Mouse (Mus musculus) right cerebral cortex, postnatal 25 days (tissue): ENCODE measurements around the gene Mxi1.

Experiments used
- DNase-seq: peaks from one replicate; pipeline ENCODE4 v3.0.0; 2022

The Mxi1 gene

DNA sequence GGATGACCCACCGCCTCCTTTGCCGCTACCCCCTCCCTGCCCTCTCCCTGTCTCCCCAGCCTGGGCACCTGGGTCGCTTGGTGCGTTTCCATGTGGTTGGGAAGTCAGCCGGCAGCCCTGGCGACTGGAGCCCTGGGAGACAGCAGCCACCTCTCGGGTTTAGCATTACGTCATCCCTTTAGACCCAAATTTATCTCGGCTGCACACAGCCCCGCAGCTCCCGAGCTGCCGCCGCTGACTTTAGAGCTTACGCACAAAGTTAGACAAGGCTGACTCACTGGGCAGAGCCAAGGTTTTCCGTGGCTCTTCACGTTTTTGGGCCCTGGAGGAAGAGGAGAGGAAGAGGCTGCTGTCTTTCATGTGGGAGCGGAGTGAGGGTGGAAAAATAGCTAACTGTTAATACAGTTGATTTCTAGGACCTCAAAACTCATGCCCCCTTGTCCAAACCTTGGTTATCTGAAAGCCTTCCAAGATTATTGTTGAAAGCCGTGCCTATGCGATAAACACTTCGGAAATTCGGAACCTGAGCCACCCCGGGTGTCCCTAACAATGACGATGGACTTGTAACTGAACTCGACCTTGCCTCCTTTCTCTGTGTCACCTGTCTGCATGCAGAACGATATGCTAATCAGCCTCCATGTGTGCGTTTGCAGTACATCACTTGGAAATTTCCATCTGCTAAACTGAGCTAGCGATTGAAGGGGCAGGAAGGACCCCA lies 15.4 kb downstream of the Mxi1 start:
- peak; percentile 83 for DNase-seq

DNA sequence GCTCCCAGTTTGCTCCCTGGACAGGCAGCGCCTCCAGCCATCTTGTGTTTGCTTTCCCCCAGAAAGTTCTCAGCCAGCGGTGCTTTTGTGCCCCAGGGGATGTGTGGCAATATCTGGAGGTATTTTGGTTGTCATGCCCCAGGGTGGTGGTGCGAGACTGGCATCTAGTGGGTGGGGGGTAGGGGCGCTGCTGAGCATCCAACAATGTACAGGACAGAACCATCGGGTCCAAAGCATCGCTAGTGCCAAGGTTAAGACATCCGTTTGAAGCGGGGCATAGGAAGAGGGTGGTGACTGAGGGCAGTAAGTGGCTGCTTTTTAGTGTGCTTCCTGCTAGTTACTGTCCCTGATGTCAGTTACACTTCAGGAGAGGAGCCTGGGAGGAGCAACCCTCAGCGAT lies 17.8 kb downstream of the Mxi1 start:
- no peak for DNase-seq

DNA sequence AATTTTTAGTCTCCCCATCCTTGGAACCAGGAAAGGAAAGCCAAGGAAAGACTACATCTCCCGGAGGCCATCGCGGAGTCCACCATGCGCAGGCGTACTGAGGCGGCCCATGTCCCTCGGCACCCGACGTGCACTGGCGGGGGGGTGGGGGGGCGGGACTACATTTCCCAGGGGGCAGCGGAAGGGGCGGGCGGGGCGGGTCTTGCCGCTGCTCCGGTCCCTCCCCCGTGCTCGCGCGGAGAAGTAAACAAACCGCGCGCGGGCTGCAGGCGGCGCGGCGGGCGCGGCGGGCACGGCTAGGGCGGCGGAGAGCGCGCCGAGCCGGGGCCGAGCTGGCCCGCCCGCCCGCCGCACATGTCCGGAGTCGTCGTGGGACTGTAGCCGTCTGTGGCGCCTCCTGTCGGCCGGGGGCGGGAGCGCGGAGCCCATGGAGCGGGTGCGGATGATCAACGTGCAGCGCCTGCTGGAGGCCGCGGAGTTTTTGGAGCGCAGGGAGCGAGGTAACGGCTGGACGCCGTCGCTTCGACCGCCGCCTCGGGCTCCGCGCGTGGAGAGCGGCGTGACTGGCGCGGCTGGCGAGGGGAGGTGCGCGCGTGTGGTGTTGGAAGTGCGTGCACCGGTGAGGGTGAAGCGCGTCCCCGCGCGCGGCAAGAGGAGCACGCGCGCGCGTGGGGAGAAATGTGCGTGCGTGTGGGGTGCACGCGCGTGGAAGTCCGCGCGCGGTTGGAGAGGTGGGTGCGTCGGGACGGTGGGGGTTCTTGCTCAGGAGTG lies 19.1 kb downstream of the Mxi1 start:
- DNase-seq: peak; percentile 88

DNA sequence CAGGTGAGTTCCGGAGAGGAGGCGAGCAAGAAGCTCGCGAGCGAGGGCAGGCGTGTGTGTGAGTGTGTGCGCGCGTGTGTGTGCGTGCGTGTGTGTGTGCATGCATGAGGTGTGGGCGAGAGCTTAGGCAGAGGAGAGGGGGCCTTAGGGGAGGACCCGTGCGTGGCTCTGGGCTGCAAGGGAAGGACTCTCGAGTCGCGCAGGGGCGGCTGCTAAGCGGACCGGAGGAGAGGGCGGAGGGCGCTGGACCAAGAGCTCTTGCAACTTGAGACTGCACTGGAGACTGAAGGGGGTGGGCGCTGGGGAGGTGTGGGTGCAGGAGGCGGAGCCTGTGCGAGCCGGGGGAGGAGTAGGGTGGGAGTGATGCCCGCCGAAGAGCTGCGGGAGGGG lies 19.7 kb downstream of the Mxi1 start:
- DNase-seq: peak; percentile 71

DNA sequence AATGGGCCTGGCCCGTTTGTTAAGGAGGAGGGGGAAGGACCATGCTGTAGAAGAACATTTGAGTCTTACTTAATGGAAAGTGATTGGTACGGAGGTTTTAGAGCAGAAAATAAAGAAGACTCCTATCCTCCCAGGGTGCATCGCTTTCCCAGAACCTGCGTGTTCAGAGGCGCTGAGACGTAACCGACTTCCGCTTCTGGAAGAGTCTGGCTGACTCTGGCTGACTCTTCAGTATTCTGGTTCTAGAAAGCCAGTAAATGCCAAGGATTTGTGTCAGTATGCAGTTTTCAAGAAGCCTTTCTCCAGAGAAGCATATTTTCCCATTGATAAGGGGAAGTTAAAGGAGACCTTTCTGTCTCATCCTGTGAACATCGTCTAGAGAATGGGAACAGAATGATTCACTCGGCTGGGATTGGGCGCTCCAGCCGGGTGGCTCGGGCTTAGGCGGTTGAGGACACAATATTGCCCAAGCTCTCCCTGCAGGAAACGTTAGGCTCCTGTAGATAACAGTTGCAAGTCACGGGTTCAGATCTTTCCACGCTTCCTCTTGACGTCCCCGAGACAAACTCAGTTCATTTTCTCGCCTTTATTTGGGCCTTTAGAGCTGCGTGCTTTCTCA lies 21.7 kb downstream of the Mxi1 start:
- no peak for DNase-seq

DNA sequence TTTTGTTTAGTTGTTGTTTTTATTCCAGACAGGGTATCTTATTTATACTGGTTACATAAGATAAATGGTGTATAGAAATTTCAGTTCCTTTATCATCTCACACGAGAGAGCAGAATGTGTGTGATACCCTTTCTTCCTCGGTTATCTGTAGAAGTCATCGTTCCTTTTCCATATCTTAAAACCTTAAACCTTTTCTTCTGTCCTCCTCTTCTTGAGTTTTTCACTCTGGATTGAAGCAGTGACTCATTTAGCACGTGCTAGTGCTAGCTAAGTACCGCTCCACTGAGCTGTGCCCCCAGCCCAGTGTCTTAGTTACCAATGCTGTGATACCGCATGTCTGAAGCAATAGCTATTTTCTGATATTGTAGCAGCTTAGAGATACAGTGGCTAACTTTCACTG lies 23.4 kb downstream of the Mxi1 start:
- no peak for DNase-seq

DNA sequence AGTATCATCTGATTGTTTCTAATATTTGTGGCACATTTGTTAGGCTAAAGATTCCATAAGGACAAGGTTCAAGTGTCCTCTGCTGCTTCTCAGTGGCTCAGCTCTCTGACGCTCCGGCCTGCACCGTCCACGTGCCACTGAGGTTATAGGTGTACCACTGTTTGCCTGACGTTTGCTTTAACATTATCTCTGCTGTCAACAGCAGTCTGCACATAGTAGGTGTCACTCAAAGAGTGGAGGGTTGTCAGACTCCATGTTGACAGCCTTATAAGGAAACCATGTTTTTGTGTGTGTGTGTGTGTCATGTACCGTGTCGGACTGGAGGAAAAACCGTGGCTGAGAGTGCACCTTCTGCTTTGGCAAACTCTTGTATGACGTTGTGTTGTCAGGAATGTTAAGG lies 24.9 kb downstream of the Mxi1 start:
- no peak for DNase-seq

DNA sequence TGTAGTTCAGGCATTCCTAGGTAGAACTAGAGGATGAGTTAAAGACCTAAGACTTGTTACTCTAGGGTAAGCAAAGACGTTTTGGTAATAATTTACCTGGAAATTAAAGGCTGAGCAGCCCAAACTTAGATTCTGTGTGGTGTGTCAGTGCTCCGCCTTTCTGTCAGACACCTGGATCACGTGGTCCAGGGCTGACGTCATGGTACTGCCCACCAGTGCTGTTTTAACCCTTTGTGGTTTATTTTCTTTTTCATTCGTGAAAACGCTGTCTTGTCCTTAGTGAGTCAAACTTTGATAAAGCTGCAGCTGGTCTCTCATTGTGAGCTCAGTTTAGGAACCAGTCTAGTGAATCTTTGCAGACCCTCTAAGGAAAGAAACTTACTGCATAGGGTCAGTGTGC lies 30.1 kb downstream of the Mxi1 start:
- no peak for DNase-seq

DNA sequence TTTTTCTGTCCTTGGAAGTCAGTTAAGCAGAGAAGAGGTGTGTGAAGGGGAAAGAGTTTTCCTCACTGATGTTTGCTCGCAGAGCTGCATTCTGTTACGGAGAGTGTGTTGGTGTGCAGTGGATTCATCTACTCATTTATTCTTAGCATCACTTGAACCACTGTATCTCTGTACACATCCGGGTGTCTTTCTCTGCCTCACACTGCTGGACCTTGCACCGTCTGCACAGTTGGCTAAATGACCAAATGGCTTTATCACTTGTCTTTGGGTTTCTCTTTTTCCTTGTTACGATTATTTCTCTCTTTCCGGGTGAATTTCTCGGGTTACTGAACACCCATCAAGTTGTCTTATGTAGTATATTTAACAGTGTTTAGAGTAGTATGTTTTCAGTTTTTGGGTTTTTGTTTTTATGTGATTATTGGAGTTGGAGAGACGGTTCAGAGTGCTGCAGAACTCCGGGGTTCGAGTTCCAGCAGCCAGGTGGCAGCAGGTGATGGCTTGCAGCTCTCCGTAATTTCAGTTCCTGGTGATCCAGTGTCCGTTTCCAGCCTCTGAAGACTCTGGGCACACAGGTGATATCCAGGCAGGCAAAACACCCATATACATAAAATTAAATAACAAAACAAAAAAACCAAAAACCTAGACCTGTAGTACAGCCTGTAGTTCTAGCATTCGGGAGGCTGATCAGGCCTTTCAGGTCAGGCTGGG lies 33.0 kb downstream of the Mxi1 start:
- DNase-seq: no peak

DNA sequence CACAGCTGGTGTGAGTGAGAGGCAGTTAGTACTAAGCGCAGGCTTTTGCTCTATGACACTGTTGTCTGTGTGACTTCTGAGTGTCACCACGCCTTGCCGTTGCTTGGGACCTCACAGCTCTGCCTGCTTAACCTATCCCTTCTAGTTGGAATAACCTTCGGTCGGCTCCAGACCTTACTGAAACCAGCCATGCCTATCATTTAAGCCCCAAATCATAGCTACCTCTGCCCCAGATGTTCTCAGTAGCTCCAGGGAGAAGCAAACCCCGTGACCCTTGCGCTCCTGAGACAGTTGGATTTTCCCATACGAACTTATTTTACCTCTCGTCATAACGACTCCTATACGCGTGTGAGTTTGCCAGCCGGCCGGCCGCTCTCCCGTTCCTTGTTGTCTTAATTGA lies 33.7 kb downstream of the Mxi1 start:
- DNase-seq: no peak

DNA sequence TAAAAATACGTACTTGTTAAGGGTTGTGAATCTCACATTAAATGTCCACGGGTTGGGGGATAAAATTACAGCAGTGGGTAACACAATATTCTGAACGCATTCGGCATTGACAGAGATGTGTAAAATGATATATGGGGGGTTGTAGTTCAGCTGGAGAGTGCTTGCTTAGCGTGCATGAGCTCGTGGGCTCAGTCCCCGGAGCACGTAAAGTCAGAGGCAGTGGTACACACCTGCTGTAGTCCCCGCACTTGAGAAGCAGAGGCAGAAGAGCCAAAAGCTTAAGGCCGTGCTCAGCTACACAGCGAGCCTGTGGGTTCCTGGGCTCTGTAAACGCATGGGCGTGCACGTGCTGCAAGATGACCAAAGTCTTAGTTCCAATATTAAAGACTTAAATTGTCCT lies 35.4 kb downstream of the Mxi1 start:
- DNase-seq: no peak

DNA sequence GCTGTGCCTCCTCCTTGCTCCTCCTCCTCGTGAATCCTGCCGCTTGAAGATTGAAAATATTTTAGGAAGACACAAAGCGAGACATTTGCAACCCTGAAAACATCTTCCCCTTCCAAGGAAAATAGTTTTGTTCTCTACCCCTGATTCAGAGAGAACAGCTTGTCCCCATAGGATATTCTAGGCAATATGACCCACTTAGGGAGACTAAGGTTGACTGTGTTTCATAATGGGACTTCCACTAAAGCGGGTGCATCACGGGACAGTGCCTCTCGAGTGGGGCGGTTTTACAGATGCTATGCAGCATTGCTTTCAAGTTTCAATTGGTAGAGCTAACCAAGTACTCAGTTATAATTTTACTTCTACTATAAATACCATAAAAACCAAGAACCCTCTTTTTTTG lies 43.5 kb downstream of the Mxi1 start:
- no peak for DNase-seq

DNA sequence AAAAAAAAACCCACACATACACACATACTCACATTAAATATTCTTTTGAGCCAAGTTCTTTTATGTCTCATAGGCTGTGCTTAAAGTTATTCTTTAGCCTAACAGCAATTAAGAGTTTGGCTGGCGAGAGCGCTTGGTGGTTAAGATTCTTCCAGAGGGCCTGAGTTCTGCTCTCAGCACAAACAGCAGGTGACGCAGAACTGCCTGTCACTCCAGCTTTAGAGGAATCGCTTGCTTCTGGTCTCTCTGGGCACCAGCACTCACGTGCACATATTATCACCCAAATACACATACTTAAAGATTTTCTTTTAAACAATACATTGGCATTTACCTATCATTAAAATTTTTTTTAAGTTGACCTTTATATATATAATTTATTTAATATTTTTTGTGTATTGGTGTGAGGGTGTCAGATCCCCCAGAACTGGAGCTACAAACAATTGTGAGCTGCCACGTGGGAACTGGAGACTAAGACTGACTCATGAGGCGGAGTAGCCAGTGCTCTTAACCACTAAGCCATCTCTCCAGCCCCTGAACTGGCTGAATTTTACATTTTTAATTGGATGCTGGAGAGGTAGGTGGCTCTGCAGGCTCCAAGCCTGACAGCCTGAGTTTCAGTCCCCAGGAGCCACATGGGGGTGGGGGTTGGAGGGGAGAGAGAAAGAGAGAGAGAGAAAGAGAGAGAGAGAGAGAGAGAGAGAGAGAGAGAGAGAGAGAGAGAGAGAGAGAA lies 44.1 kb downstream of the Mxi1 start:
- DNase-seq: no peak

DNA sequence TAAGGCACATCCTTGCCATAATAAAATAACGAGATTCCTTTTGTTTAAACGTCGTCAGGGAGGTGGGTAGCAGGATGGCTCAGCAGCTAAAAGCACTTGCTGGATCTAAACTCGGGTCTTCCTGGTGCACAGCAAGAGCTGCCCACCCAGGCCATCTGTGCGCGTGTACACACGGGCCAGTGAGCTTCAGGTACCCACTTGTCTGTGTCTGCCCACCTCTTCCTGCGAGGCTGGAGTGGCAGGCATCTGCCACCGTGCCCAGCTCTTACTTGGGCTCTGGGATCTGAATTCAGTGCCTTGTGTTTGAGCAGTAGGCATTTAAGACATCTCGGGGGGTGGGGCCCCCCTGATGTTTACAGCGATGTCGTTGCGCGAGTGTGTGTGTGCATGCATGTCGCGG lies 44.7 kb downstream of the Mxi1 start:
- DNase-seq: peak; percentile 43

DNA sequence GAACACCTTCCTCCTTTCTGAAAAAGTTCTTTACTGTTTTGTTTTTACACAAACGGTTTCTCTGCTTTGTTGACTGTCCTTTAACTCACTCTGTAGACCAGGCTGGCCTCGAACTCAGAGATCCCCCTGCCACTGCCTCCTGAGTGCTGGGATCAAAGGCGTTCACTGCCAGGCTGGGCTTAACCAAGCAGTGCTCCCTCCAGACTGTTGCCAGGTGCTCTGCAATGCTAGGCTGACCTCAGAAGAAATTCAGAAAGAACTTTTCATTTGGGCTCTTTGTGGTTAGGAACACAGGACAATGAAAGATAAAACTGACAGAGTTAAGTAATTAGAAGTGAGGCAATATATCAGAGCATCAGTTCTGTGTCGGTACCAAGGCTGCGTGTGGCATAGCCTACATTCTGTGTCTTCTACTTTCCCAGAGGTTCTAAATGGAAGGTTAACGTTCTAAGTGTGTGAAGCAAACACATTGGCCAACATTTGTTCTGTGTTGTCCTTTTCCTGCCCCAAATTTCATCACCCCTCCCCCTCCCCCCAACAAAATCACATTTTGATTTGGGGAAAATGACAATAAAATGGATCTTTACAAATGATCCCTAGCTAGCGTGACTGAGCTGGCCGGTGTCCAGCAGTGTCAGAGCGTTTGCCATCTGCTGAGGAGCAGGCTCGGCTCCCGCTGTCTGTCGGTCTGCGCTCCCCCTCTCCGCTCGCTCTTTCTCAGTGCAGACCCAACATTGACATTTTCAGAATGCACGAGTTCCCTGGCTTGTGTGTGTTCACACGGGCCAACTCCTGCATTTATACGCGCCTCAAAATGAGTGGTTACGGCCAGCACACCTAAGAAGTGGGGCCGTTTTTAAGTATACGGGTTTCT lies 49.1 kb downstream of the Mxi1 start:
- no peak for DNase-seq

DNA sequence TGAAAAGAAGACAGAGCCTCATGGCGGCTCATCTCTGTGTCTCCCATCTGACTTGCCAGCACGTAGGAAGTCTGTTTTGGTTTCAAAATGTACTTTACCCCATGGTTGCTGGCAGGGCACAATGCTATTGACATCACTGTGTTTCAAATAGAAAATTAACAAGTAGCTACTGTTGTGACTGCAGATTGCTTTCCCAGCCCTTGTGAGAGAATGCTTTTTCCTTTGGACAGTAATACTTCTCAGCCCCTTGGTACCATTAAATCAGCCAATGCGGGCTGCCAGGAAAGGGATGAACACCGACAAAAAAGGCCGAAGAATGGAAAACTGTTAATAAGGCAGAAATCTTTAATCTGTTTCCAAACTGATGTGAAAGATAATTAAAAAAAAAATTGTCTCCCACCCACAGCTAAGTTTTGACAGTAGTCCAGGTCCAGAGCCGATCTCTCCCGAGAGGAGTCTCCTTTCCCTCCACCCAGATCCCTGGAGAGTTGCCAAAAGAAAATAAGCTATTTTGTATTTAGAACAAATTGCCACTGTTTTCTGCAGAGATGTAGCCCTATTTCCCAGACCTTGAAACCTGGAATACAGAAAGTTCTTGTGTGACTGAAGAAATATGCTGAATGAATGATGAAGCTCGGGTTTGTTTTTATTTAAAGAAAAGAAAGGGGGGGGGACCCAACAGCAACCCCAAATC lies 50.1 kb downstream of the Mxi1 start:
- DNase-seq: no peak

DNA sequence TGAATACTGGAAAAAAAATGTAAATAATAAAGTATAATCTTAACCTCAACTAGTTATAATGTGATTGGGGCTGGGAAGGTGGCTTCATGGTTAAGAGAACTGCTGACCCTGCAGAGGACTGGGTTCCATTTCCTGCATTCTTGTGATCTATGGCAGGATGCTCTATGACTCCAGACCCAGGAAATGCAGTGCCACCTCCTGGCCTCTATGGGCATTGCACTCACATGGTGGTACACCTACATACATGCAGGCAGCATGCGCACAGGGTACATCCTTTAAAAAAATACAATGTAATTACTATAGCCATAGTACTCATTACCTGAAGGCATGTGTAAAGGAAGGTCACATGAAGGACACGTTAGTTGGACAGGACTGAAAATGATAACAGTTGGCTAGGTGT lies 52.6 kb downstream of the Mxi1 start:
- no peak for DNase-seq

DNA sequence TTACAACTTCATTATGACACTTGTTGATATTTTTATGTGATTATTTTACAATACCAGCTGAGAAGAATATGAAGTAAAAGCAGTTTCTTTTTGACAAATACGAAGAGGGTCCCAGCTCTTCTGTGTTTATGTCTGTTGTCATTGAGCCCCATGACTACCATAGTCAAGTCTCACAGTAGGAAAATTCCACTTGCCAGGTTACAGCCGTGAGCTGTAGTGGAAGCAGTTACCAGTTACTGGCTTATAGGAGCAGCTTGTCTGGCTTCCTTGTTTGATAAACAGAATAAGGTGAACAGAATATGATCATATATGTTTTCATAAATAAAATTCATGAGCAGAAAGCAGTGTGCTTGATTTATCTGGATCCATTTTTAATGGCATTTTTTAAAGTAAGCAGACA lies 54.2 kb downstream of the Mxi1 start:
- no peak for DNase-seq

DNA sequence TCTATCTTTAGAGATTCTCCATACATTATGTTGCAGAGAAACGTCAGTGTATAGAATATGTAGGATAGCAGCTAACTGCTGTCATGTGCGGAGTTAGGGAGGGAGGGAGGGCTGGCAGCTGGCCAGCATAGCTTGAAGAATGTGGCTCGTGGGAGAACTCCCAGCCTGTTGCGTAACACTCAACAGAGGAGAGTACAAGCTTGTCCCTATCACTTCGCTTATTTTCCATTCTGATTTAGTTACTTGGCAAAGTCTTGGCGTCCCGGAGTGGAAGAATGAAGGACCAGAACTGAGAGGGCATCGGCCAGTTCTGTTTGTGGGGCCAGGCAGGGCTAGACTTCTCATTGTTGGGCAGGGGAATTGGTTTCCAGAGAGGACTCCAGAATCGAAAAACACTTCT lies 54.6 kb downstream of the Mxi1 start:
- DNase-seq: peak; percentile 68

DNA sequence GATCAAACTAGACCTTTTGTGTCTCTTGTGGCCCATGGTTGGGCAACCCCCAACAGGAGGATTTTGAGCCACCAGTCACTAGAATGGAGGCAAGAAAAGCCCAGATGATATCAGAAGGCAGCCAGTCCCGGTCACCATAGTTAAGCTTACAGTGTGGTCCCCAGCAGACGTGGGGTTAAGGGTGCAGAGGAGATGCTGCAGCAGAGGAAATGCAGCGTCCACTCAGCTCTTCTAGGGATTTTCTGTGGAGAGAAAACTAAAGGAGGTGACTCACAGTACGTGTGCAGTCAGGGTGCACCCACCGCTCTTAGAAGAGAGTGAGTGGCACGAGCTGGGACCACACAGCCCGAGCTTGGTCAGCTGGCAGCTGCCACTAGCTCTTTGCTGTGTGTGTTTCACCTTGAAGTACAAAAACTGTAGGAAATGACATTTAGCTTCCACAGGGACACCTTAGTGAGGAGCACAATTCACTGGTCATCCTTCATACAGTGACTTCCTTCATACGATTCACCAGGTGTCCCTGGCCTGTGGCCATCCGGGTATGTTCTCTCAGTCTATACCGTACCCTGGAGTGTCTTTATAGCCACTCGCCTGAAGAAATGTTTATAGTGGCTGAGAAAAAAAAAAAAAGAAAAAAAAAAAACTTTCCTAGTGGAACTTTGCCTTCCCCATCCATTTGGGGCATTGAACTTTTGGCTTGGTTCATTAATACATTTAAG lies 55.9 kb downstream of the Mxi1 start:
- DNase-seq: no peak

DNA sequence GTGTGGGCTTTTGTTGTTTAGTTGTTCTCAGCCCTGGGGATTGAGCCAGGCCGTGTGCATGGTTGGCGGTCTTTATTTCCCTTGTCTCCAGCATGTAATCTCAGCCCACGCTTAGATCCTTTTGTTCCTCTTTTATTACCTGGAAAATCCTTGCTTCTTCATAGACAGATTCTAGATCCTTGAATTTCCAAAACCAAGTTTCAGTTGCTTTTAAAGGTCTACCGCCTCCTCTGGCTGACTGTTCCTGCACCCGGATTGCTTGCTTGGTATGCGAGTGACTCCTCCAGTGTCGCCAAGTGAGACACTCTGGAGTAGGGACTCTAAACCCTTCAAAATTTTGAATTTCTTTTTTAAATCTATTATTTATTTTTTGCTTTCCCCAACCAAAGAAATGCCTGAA lies 56.6 kb downstream of the Mxi1 start:
- no peak for DNase-seq
